Mouse (Mus musculus): ENCODE data around the gene Olfr576. TPM values are rescaled to one million over a fixed set of nuclear protein-coding genes. Genes with fewer than 3 reads are reported as not detected.

Olfr576 gene
- not detected in 2 replicates for polyA plus RNA-seq (2015; fragmentation: Nextera tagmentation; extraction: Ambion mirVana)

DNA sequence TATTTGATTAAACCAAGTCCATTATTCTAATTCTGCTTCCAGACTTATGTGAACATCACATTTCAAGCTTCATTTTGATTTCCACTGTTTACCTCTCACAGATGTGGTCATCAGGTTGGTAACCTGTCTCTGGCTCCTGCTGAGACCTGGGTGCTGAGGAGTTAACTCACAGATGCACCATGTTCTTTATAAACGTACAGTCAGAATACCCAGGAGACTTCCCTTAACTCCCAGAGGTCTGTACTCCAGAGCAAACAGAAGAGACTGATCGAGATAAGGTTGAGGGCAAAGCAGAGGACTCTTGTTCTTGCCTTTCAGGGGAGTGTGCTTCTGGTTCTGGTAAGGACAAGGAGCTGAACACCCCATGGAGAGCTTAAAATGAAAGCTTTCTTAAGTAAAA, at the start of gene Olfr576:
TSS of gene Olfr576 (plus strand) at position 301 of the 400 bp plus-strand sequence.
- WGBS: 49% methylated on average over 2 of the region's 2 CpGs
- H3K27ac ChIP-seq: no peak within 1 kb of the TSS
- H3K9ac ChIP-seq: no peak within 1 kb of the TSS
- no peak for ATAC-seq (ENCODE audit: insufficient number of reproducible peaks, low FRiP score, low TSS enrichment, low read depth)
- no peaks in the 10 kb centered on the region for H3K9me3 ChIP-seq
- no peaks in the 10 kb centered on the region for H3K36me3 ChIP-seq
- no peak within 1 kb of the TSS for H3K4me3 ChIP-seq
- no peaks in the 10 kb centered on the region for H3K27me3 ChIP-seq
- H3K4me1 ChIP-seq: no peaks in the 10 kb centered on the region
- H3K4me2 ChIP-seq: no peak within 1 kb of the TSS

GRCm38 (mm10) chr7:102915261-102915660, 47.2 kb upstream of the Olfr576 start:
- Histone ChIP-seq H3K27ac (no peak overlapping the region), H3K4me2 (no peak overlapping the region), H3K27me3 (no peaks in the 10 kb centered on the region), H3K9ac (no peak overlapping the region), H3K9me3 (no peaks in the 10 kb centered on the region), H3K36me3 (no peaks in the 10 kb centered on the region), H3K4me1 (no peaks in the 10 kb centered on the region), H3K4me3 (no peak overlapping the region)
- WGBS: 8% methylated on average over 1 of the region's 1 CpGs
- ATAC-seq (ENCODE audit: insufficient number of reproducible peaks, low FRiP score, low TSS enrichment, low read depth): no peak

DNA sequence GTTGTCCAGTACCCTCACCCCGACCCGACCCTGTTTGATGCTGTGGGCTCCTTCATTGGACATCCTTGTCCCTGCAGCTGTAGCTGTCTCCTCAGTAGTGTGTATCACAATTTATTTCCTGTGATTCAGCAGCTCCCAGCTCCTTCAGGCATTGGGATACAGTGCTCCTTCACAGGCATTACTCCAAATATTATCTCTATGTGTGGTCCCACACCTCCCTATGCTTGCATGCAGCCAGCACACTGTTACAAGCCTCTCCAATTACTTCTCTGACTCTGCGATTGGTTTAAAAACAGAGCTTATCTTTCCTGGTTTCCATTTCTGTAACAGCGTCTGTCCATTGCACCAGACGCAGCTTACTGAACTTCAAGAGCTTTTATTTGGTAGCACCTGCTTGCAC, 46.1 kb upstream of the Olfr576 start:
- no peaks in the 10 kb centered on the region for H3K27me3 ChIP-seq
- H3K9me3 ChIP-seq: no peaks in the 10 kb centered on the region
- no peak for ATAC-seq (ENCODE audit: insufficient number of reproducible peaks, low FRiP score, low TSS enrichment, low read depth)
- H3K36me3 ChIP-seq: no peaks in the 10 kb centered on the region
- no peak overlapping the region for H3K4me2 ChIP-seq
- no peak overlapping the region for H3K27ac ChIP-seq
- 58% methylated on average over 5 of the region's 5 CpGs for whole genome bisulfite sequencing
- no peak overlapping the region for H3K4me3 ChIP-seq
- H3K9ac ChIP-seq: no peak overlapping the region
- H3K4me1 ChIP-seq: no peaks in the 10 kb centered on the region

GRCm38 (mm10) chr7:102917032-102917875, 45.2 kb upstream of the Olfr576 start, which contains the start of gene Olfr571:
Olfr571 (minus strand) TSS chr7:102917536.
- 58% methylated on average over 4 of the region's 4 CpGs for WGBS
- no peaks in the 10 kb centered on the region for H3K9me3 ChIP-seq
- H3K9ac ChIP-seq: no peak within 1 kb of the TSS
- H3K4me3 ChIP-seq: no peak within 1 kb of the TSS
- no peak within 1 kb of the TSS for H3K4me2 ChIP-seq
- no peaks in the 10 kb centered on the region for H3K36me3 ChIP-seq
- no peak for ATAC-seq (ENCODE audit: insufficient number of reproducible peaks, low FRiP score, low TSS enrichment, low read depth)
- no peak within 1 kb of the TSS for H3K27ac ChIP-seq
- no peaks in the 10 kb centered on the region for H3K4me1 ChIP-seq
- no peaks in the 10 kb centered on the region for H3K27me3 ChIP-seq

GRCm38 (mm10) chr7:102919632-102920031, 42.8 kb upstream of the Olfr576 start:
- Histone ChIP-seq H3K36me3 (no peaks in the 10 kb centered on the region), H3K4me3 (no peak overlapping the region), H3K4me1 (no peaks in the 10 kb centered on the region), H3K27ac (no peak overlapping the region), H3K4me2 (no peak overlapping the region), H3K9me3 (no peaks in the 10 kb centered on the region), H3K9ac (no peak overlapping the region), H3K27me3 (no peaks in the 10 kb centered on the region)
- ATAC-seq (ENCODE audit: insufficient number of reproducible peaks, low FRiP score, low TSS enrichment, low read depth): no peak
- WGBS: 25% methylated on average over 1 of the region's 1 CpGs

DNA sequence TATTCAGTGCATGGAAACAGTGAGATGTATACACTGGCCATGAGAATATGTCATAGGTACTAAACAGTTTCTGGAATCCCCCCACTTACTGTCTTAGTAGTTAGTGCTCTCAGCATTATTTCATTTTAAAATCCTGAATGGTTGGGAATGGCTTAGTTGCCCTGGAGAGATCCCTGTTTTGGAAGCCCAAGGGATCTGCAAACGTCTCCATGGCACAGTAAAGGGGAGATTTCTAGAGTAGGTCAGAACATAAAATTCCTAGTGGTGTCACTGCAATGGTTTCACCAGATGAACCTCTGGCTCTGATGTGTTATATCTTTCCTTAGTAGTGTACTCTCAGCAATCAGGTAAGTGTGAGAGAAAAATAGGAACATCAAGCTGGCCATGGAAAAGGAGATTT, 38.4 kb upstream of the Olfr576 start, which contains the start of gene Olfr572:
TSS of gene Olfr572 (plus strand) at position 301 of the 400 bp plus-strand sequence.
- no peak within 1 kb of the TSS for H3K9ac ChIP-seq
- H3K27ac ChIP-seq: no peak within 1 kb of the TSS
- H3K9me3 ChIP-seq: no peaks in the 10 kb centered on the region
- H3K36me3 ChIP-seq: no peaks in the 10 kb centered on the region
- ATAC-seq (ENCODE audit: insufficient number of reproducible peaks, low FRiP score, low TSS enrichment, low read depth): no peak
- H3K4me2 ChIP-seq: no peak within 1 kb of the TSS
- H3K4me1 ChIP-seq: no peaks in the 10 kb centered on the region
- H3K4me3 ChIP-seq: no peak within 1 kb of the TSS
- 51% methylated on average over 1 of the region's 1 CpGs for WGBS
- H3K27me3 ChIP-seq: no peaks in the 10 kb centered on the region

DNA sequence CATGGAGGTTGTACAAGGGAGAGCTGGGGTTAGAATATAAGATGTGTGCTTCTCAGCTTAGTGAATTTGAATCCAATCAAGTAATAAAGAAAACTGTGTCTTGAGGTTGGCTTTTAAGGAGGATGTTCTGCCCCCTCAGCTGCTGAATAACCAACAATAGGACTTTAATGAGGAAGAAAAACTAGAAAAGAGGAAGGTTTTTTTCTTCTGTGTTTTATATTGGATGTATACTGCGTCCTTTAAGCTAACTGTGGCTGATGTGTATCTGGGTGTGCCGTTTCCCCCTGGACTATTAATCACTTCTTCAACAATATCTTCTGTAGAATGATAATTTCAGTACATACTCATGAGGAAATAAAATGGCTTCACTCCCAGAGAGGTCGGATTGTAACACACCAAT, 35.4 kb upstream of the Olfr576 start:
- H3K9ac ChIP-seq: no peak overlapping the region
- no peaks in the 10 kb centered on the region for H3K36me3 ChIP-seq
- H3K4me2 ChIP-seq: no peak overlapping the region
- ATAC-seq (ENCODE audit: insufficient number of reproducible peaks, low FRiP score, low TSS enrichment, low read depth): no peak
- no peaks in the 10 kb centered on the region for H3K27me3 ChIP-seq
- H3K27ac ChIP-seq: no peak overlapping the region
- 66% methylated on average over 3 of the region's 3 CpGs for WGBS
- H3K9me3 ChIP-seq: no peaks in the 10 kb centered on the region
- no peak overlapping the region for H3K4me3 ChIP-seq
- no peaks in the 10 kb centered on the region for H3K4me1 ChIP-seq

DNA sequence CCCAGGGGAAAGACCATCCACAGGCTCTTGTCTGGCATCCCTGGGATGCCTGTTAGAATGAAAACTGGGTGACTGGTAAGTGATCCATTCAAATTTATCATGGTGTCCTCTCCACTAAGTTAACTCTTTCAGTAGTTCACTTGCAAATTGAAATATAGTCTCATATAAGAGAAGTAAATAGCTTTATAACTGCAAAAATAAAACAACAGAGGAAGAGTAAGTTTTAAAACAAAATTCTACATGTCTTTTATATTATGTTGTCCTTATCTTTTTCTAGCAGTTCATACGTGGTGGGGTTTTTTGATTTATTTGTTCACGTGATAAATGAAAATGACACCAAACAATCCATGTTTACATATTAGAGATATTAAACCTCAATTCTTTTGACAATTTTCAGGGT, 20.0 kb upstream of the Olfr576 start, which contains the start of gene Olfr573-ps1:
TSS of gene Olfr573-ps1 (minus strand) at position 101 of the 400 bp plus-strand sequence.
- H3K9ac ChIP-seq: no peak within 1 kb of the TSS
- H3K9me3 ChIP-seq: no peaks in the 10 kb centered on the region
- ATAC-seq (ENCODE audit: insufficient number of reproducible peaks, low FRiP score, low TSS enrichment, low read depth): no peak
- no peaks in the 10 kb centered on the region for H3K27me3 ChIP-seq
- H3K4me1 ChIP-seq: no peaks in the 10 kb centered on the region
- H3K27ac ChIP-seq: no peak within 1 kb of the TSS
- H3K4me2 ChIP-seq: no peak within 1 kb of the TSS
- no peak within 1 kb of the TSS for H3K4me3 ChIP-seq
- 89% methylated on average over 2 of the region's 2 CpGs for WGBS
- H3K36me3 ChIP-seq: no peaks in the 10 kb centered on the region

GRCm38 (mm10) chr7:102943417-102943816, 19.0 kb upstream of the Olfr576 start:
- whole genome bisulfite sequencing: 76% methylated on average over 1 of the region's 1 CpGs
- ATAC-seq (ENCODE audit: insufficient number of reproducible peaks, low FRiP score, low TSS enrichment, low read depth): no peak
- H3K27me3 ChIP-seq: no peaks in the 10 kb centered on the region

GRCm38 (mm10) chr7:102948167-102948566, 14.3 kb upstream of the Olfr576 start, which contains the start of gene Olfr574:
Olfr574 (plus strand) TSS chr7:102948467.
- H3K4me3 ChIP-seq: no peak within 1 kb of the TSS
- no peaks in the 10 kb centered on the region for H3K36me3 ChIP-seq
- WGBS: 87% methylated on average over 1 of the region's 1 CpGs
- no peaks in the 10 kb centered on the region for H3K4me1 ChIP-seq
- H3K9me3 ChIP-seq: no peaks in the 10 kb centered on the region
- no peak within 1 kb of the TSS for H3K27ac ChIP-seq
- H3K27me3 ChIP-seq: no peaks in the 10 kb centered on the region
- no peak for ATAC-seq (ENCODE audit: insufficient number of reproducible peaks, low FRiP score, low TSS enrichment, low read depth)
- no peak within 1 kb of the TSS for H3K4me2 ChIP-seq
- H3K9ac ChIP-seq: no peak within 1 kb of the TSS

More at GRCm38 (mm10) chr7:102943417-102943816, 19.0 kb upstream of the Olfr576 start:
- Histone ChIP-seq H3K36me3 (no peaks in the 10 kb centered on the region), H3K27ac (no peak overlapping the region), H3K9ac (no peak overlapping the region), H3K9me3 (no peaks in the 10 kb centered on the region), H3K4me1 (no peaks in the 10 kb centered on the region), H3K4me3 (no peak overlapping the region), H3K4me2 (no peak overlapping the region)

DNA sequence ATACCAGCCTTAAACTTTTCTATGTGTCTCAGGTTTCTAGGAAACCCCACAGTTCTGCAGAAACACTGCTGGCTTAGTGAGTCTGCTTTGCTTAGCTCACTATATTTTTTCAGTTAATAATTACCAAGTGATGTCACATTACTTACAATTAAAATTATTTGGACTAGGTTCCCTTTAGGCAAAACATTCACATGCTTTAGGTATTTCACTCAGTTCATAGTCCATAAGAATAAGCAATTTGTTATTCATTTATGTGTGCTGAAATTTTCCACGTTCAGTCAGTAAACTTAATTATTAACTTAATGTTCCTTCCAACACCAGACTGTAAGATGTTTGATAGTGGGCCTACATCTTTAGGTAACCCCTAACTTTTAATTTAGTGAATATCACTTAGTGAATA, 11.7 kb upstream of the Olfr576 start:
- no peak for ATAC-seq (ENCODE audit: insufficient number of reproducible peaks, low FRiP score, low TSS enrichment, low read depth)
- Histone ChIP-seq H3K9ac (no peak overlapping the region), H3K36me3 (no peaks in the 10 kb centered on the region), H3K4me2 (no peak overlapping the region), H3K4me1 (no peaks in the 10 kb centered on the region), H3K27ac (no peak overlapping the region), H3K9me3 (no peaks in the 10 kb centered on the region), H3K27me3 (no peaks in the 10 kb centered on the region), H3K4me3 (no peak overlapping the region)
- whole genome bisulfite sequencing: 45% methylated on average over 1 of the region's 1 CpGs

- 73% methylated on average over 3 of the region's 3 CpGs for WGBS
- Histone ChIP-seq H3K4me3 (no peak overlapping the region), H3K27ac (no peak overlapping the region), H3K4me2 (no peak overlapping the region), H3K27me3 (no peaks in the 10 kb centered on the region), H3K9ac (no peak overlapping the region), H3K4me1 (no peaks in the 10 kb centered on the region), H3K9me3 (no peaks in the 10 kb centered on the region), H3K36me3 (no peaks in the 10 kb centered on the region)
- no peak for ATAC-seq (ENCODE audit: insufficient number of reproducible peaks, low FRiP score, low TSS enrichment, low read depth)
These were observed 4.3 kb upstream of the Olfr576 start for GRCm38 (mm10) chr7:102958137-102958536.
